Mouse (Mus musculus) cerebellum, adult 2 months (tissue): ENCODE results near the gene Ptges3.

Source experiments
- CTCF ChIP-seq: fragments of 200-500 bp; IDR thresholded peaks from 2 replicates; pipeline ENCODE4 v1.5.1; 2011; ENCODE audit warnings: low read depth, mild to moderate bottlenecking, control low read depth, low read length, moderate library complexity, borderline replicate concordance; ENCODE audit not compliant: insufficient read depth
- POLR2A ChIP-seq: fragments of 200-500 bp; IDR thresholded peaks from 2 replicates; pipeline ENCODE4 v1.6.1; 2011; ENCODE audit warnings: low read length, control low read depth, borderline replicate concordance; ENCODE audit not compliant: insufficient read depth

DNA sequence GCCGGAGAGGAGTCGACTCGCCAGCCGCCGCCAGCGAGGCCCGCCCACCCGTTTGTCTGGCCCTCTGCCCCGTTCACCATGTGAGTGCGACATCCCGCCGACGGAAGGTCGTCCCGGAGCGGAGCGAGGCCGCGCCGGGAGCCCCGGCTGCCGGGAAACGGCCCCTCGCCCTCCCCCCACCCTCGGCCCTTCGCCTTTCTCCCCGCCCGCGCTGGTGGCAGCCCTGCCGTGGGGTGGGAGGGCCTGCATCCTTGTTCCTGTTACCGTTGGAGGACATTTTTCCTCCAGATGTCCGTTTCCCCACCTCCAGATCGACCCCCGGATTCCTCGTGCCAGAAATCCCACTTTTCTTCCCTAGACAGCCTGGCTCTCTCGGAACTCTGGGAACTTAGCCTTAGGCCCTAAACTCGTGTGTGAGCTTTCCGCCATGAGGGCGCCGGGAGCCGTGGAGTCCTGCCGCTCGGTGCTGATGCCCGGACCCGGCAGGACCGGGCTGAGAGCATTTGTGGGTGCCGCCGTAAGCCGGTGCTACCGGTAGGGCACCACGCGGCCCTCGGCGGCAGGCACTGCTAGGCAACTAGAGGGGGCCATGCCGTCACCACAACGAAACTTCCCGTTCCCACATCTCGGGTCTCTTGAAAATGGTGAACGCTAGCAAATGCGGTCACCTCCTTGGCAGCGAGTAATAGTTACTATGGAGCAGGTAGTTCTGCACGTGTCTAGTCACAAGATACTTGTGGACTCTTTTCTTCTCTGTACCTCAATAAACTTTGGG lies 640 bp downstream of the Ptges3 start:
- no peak for TF ChIP-seq POLR2A
- no peak for TF ChIP-seq CTCF
